Mouse (Mus musculus) embryo, embryonic 10 days (tissue): ENCODE measurements around the gene Olfr1120.
"Not testable (repeated sequence)": the region's sequence is repeated elsewhere in the genome, so short reads cannot be mapped to it uniquely, and the experiment has no call there.

Experiments
- DNase-seq: peaks from one replicate; pipeline ENCODE4 v3.0.0-alpha.2; 2015; ENCODE audit warnings: low spot score

Olfr1120 gene

DNA sequence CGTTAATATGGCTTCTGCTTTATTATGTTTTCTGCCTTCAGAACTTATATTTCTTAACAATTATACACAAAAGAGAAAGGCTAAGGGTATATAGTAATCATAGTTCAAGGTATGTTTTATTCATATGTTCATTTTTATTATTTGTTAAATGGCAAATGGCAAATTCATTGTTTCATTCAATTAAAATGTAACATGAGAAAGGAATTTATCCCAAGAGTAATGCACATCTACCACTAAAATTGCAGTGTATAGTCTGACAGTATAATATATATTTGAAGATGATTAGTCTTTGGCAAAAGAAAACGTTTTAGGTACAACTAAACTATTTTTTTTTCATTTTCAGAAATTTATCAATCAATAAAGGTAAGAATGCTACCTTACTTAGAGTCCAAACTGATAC lies at the start of gene Olfr1120:
Olfr1120 (plus strand) TSS at position 301 of the 400 bp plus-strand sequence.
- DNase-seq, result no peak

GRCm38 (mm10) chr2:87307281-87307680 lies 47.3 kb upstream of the Olfr1120 start, which contains the start of gene Olfr1118:
Gene Olfr1118, plus strand, starts transcription at chr2:87307581.
- DNase-seq, result no peak

GRCm38 (mm10) chr2:87360121-87360520 lies 5.5 kb downstream of the Olfr1120 start:
- DNase-seq, result not testable (repeated sequence)

DNA sequence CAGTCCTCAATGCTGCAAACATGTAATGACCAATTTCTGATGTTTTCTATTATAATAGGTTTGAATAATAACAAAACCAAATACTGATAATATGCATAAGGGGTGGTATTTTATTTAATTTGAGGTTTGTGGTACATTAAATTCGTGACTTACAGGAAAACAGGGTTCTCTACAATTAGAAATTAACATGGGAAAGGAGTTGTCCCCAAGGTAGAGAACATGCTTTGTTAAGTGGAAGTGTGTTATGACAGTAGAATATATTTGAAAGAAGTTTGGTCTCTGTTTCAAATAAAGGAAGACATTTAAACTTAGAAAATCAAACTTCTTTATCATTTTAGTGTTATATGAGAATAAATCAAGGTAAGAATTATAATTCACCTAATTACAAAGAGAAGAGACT lies 15.0 kb downstream of the Olfr1120 start, which contains the start of gene Olfr1121:
Olfr1121 (plus strand) TSS at position 301 of the 400 bp plus-strand sequence.
- DNase-seq, result no peak

- DNase-seq, result no peak
Observed at GRCm38 (mm10) chr2:87371726-87372125, 17.1 kb downstream of the Olfr1120 start.

DNA sequence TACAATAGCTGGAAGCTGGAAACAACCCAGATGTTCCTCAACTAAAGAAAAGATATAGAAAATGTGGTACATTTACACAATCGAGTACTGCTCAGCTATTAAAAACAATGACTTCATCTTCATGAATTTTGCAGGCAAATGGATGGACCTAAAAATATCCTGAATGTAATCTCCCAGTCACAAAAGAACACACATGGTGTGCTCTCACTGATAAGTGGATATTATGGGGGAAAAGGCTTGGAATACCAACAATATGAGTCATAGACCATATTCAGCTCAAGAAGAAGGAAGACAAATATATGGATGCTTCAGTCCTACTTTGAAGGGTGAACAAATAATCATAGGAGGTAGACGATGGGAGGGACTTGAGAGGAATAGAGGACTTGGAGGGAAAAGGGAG lies 29.3 kb downstream of the Olfr1120 start:
- DNase-seq, result no peak

DNA sequence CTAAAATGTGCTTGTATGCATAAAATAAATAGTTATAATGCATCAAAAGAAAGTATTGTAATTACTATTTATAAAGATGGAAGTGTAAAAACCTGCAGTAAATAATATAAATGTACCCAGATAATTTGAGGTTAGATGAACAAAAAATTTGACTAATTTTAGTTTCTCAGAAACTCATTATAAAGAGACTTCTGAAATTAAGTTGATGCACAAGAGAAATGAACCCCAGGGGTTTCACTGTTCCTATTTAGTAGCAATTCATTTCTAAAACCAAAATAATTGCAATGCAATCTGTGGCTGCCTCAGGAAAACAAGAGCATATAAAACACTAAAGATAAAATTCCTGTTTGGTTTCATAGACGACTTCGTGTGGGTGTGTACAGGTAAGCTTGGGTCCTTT lies 30.9 kb downstream of the Olfr1120 start, which contains the start of gene Olfr1122:
Olfr1122 (plus strand) TSS at position 301 of the 400 bp plus-strand sequence.
- DNase-seq, result no peak

DNA sequence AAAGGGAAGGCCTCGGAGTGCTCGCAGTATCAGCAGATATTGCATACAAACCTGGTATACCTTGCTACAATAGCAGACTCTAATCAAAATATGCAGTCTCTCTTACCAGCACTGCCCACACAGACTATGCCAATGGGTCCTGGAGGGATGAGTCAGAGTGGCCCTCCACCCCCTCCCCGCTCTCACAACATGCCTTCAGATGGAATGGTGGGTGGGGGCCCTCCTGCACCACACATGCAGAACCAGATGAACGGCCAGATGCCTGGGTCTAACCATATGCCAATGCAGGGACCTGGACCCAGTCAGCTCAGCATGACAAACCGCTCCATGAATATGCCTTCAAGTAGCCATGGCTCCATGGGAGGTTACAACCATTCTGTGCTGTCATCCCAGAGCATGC lies 39.0 kb downstream of the Olfr1120 start:
- DNase-seq, result not testable (repeated sequence)

DNA sequence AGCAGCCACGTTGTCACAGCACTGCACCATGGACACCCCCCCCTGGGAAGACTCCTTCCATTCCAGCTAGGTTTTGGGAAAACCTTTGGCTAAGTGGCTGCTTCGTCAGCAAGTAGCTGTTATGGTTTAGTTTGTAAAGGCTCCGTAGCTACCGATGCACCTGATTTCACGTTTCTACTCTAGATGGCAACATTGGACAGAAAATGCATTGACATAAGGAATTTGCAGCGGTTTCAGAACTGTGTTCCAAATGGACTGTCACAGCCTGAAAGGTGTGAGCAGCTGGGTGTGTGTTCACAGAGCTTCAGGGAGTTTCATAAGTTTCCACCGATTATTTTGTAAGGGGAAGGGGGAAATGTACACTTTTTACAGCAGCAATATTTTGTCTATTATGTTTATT lies 40.1 kb downstream of the Olfr1120 start:
- DNase-seq, result peak; percentile 3
